Mouse (Mus musculus): ENCODE results near the gene Slc41a2. TPM values are rescaled to one million over a fixed set of nuclear protein-coding genes. Genes with fewer than 3 reads are reported as not detected.

The Slc41a2 gene
- total RNA-seq, 2 experiments from 2014 or later, result 1.3 to 1.5 TPM

- intact Hi-C loops (cut with DNase I), result loop anchor here (1.0 to 10.0 kb wide), 3 partner anchors 96 to 383 kb away; no protein-coding TSS in a partner anchor
- DNase-seq, result peak; percentile 81 to 82
Observed at GRCm38 (mm10) chr10:83197690-83198336, 139.9 kb downstream of the Slc41a2 start.

- DNase-seq, result no peak
- intact Hi-C loops (cut with DNase I), result loop anchor here (10.0 kb wide), 1 partner anchor 377 kb away; no protein-coding TSS in a partner anchor
Observed at GRCm38 (mm10) chr10:83191982-83192381, 145.7 kb downstream of the Slc41a2 start.

- no peak for DNase-seq
- intact Hi-C loops (cut with DNase I), result loop anchor here (10.0 kb wide), 1 partner anchor 377 kb away; no protein-coding TSS in a partner anchor
Observed at GRCm38 (mm10) chr10:83191476-83191875, 146.2 kb downstream of the Slc41a2 start.

DNA sequence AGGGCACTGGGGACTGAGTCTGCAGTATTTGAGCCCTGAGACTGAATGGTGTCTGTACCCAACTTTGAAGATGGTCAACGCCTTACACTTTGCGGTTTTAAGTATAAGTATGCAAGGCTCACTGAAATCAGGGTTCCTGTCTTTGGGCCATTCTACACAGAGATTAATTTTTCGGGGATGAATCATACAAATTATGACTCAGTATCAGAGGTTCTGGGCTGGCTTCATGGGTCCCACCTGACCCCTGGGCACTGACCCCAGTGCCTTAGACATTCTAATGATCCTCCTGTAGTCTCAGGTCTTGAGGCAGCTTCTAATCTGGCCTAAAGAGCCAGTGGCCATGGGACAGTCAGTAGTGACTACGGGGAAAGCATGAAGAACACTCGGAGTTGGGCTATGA is 148.6 kb downstream of the Slc41a2 start:
- DNase-seq, result no peak
- intact Hi-C loops (cut with DNase I), result no loop called here

DNA sequence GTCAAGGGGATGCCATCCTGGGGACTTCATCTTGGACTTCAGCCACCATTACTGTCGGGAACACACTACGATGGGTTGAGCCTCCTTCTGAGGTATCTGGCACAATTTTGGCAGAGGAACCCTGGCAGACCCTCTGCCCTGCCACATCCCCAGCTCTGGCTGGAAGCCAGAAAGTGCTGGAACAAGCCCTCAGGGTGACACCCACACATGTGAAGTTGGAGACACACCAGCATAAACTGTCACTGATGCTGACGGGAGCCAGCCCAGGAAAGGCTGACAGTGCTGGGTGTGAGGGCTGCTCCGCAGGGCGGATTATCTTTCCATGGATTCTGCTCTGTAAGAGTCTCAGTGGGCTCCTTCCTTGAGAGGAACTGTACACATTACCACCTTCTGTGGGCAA is 150.7 kb downstream of the Slc41a2 start:
- intact Hi-C loops (cut with DNase I), result no loop called here
- DNase-seq, result no peak

GRCm38 (mm10) chr10:83186167-83186566 is 151.5 kb downstream of the Slc41a2 start:
- intact Hi-C loops (cut with DNase I), result no loop called here
- no peak for DNase-seq

- DNase-seq, result no peak
- intact Hi-C loops (cut with DNase I), result no loop called here
Observed at GRCm38 (mm10) chr10:83185121-83185520, 152.6 kb downstream of the Slc41a2 start.

DNA sequence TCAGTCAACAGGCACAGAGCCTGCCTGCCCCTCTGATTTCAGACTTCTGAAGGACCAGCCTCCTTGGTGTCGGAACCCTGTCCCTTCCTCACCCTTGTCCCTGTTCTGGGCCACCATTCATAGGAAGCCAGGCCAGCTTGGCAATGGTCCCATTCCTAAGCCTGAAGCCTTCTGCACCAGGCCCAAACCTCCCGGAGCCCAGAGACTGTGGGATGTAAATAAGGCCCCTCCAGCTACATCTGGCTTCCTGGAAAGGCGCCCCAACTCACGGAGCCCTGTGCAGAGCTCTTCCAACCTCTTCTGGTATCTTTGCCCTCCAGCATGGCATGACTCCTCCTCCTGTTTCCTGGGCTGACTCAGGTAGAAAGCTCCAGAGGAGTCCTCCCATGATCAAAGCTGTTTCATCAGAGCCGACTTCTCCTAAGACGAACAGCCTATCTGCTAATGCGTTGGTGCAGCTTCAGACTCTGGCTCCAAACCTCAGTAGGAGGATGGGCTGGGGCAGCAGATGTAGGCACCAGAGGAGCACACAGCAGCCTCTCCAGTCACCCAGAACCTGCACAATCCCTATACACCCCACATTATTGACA is 153.1 kb downstream of the Slc41a2 start:
- intact Hi-C loops (cut with DNase I), result loop anchor here (5.0 kb wide), 2 partner anchors 82 to 197 kb away; partner anchors contain the start of gene Chst11
- DNase-seq, result peak; percentile 33 to 44

- no peak for DNase-seq
- intact Hi-C loops (cut with DNase I), result loop anchor here (2.0 to 5.0 kb wide), 3 partner anchors 82 to 275 kb away; partner anchors contain the start of gene Chst11
Observed at GRCm38 (mm10) chr10:83183634-83184479, 153.8 kb downstream of the Slc41a2 start.

DNA sequence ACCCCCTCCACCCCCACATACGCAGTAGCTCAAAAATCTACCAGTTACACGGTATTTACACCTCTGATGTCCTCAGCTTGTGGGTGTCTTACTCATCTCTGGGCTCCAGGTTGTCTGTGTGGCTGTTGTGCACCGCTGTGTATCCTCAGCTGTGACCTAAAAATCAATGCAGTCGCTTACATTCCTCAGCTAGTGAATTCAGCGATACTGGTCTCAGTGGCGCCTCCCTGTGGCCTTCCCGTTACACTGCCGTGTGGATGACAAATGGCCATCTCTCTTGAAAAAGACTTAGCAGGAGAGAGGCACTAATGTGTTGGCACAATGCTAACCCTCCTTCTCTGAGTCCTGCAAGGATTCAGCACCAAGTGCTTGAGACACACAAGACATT is 155.1 kb downstream of the Slc41a2 start:
- DNase-seq, result peak; percentile 30 to 64
- intact Hi-C loops (cut with DNase I), result loop anchor here (2.0 to 5.0 kb wide), 3 partner anchors 80 to 274 kb away; partner anchors contain the start of gene Chst11

DNA sequence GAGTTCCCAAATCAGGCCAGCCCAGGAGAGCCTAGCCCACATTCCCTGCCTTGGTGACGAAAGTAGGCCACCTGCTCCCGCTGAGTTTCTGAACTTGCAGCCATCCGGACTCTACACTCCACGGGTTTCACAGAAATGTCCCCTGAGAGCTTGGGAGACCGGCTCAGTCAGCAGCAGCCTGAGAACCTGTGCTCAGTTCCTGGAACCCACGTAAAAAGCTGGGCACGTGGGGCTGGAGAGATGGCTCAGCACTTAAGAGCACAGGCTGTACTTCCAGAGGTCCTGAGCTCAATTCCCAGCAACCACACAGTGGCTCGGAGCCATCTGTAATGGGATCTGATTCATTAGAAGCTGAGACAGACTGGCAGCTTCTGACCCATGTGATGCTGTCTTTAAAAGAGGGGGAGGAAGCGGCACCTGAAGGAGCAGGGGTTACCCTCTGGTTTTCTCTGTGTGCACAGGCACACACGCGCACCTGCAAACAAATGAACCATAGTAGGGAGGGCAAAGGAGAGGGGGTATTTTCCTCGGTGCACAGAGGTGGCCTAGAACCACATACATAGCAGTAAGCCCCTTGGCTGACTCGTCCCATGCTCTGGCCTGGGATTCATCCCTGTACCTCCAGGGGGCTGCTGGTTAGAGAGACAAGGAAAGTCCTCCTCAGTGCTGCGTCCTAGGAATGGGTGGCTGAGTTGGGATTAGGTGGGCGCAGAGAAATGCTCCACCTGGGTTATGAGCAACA is 155.7 kb downstream of the Slc41a2 start:
- DNase-seq, result no peak
- intact Hi-C loops (cut with DNase I), result loop anchor here (2.0 to 5.0 kb wide), 3 partner anchors 80 to 273 kb away; partner anchors contain the start of gene Chst11

Other genes with a start within 250 kb of the Slc41a2 start
- gene D10Wsu102e, start 22.3 kb upstream of the Slc41a2 start, total RNA-seq (2021), result under 1 TPM; 0.49 to 0.67 TPM
- 10 to 100 TPM; 14.1 to 14.2 TPM for gene Aldh1l2, start 196.3 kb upstream of the Slc41a2 start, total RNA-seq (2021)
- 10 to 100 TPM; 13.8 to 14.1 TPM for gene Washc4, start 205.9 kb upstream of the Slc41a2 start, total RNA-seq (2021)